In genomic region chr4:151051162-151051561, GRCm38 (mm10) we compare ENCODE assay signal across 42 mouse cellular contexts. TPM values are rescaled to one million over a fixed set of nuclear protein-coding genes. Genes with fewer than 3 reads are reported as not detected.
A peak's percentile ranks its signal among the peaks of the same experiment; 100 is the strongest.
DNase-seq lines count a peak whose midpoint lies in the region; ATAC-seq and TF ChIP-seq lines count a peak whose summit lies in the region.
"Had no signal": no experiment of that assay in that cellular context is flagged by ENCODE, and none has a peak within 500 bp of the region (broad histone marks: within the 10 kb centered on the region; RNA-seq: fewer than 3 reads in every experiment).

No protein-coding gene starts in this region.

- H3ac ChIP-seq in myocyte (ENCODE audit: control insufficient read depth, insufficient read length), result no peak overlapping the region

- H3K36me3 ChIP-seq in myocyte (ENCODE audit: control insufficient read depth, insufficient read depth), result peaks cover 27% of the 10 kb centered on the region

- no peak overlapping the region for H3K4me3 ChIP-seq in layer of hippocampus, adult 2 months
- H3K4me3 ChIP-seq in myocyte, result no peak overlapping the region
- H3K4me3 ChIP-seq: embryonic facial prominence, embryonic 10.5 days; embryonic facial prominence, embryonic 15.5 days; heart, embryonic 10.5 days; heart, embryonic 15.5 days; hindbrain, embryonic 12.5 days; left cerebral cortex, adult 2 months; limb, embryonic 13.5 days; liver, embryonic 13.5 days; midbrain, embryonic 12.5 days; neural tube, embryonic 15.5 days had no signal

- peak overlapping the region; percentile 36 for H3K4me2 ChIP-seq in myocyte (ENCODE audit: low read depth)
- H3K4me2 ChIP-seq: embryonic facial prominence, embryonic 15.5 days; heart, embryonic 15.5 days; hindbrain, embryonic 12.5 days; limb, embryonic 13.5 days; liver, embryonic 13.5 days; midbrain, embryonic 12.5 days; neural tube, embryonic 15.5 days had no signal

- H3K27ac ChIP-seq in layer of hippocampus, adult 2 months, result 0 out of 2 replicates have a peak overlapping the region, but pooled peaks have one; percentile 2
- H3K27ac ChIP-seq: embryonic facial prominence, embryonic 10.5 days; embryonic facial prominence, embryonic 15.5 days; heart, embryonic 10.5 days; heart, embryonic 15.5 days; hindbrain, embryonic 12.5 days; left cerebral cortex, adult 2 months; limb, embryonic 13.5 days; liver, embryonic 13.5 days; midbrain, embryonic 12.5 days; neural tube, embryonic 15.5 days had no signal

- TF ChIP-seq CTCF in layer of hippocampus, adult 2 months (conservative IDR thresholded peaks at IDR 0.05), result no peak

- peaks cover 24% of the 10 kb centered on the region for H3K79me2 ChIP-seq in myocyte (ENCODE audit: control insufficient read depth, insufficient read depth)

- no peaks in the 10 kb centered on the region for H3K27me3 ChIP-seq in myocyte (ENCODE audit: control insufficient read depth, insufficient read depth, insufficient read length)
- H3K27me3 ChIP-seq: embryonic facial prominence, embryonic 15.5 days; heart, embryonic 15.5 days; hindbrain, embryonic 12.5 days; limb, embryonic 13.5 days; liver, embryonic 13.5 days; midbrain, embryonic 12.5 days; neural tube, embryonic 15.5 days; Patski had no signal

- peak; percentile 68 for ATAC-seq in CD4-positive, CD25-positive, alpha-beta regulatory T cell, adult 4 months
- peak; percentile 45 for ATAC-seq in common myeloid progenitor, adult 5-6 weeks (replicated peaks; ENCODE audit: low read depth, poor library complexity, severe bottlenecking)
- ATAC-seq: forebrain, embryonic 14.5 days; intestine, postnatal 0 days; Patski had no signal

- no peak for DNase-seq in layer of hippocampus, adult 2 months (ENCODE audit: low spot score in 2 of 2)
- no peak for DNase-seq in layer of hippocampus, postnatal 10 days (ENCODE audit: low spot score in 2 of 2)
- no peak for DNase-seq in ovary, postnatal 36 days (ENCODE audit: low spot score)
- DNase-seq in testis, postnatal 10 days (ENCODE audit: low spot score), result no peak
- DNase-seq in embryo, embryonic 11 days, result no peak
- DNase-seq: adrenal gland, postnatal 14 days; cerebellum, adult 18-20 months; cerebellum, postnatal 10 days; heart, postnatal 36 days; kidney, postnatal 14 days; liver, embryonic 13.5 days; lung, adult 18-20 months; lung, postnatal 14 days; thymus, postnatal 14 days had no signal

- no peak for TF ChIP-seq POLR2A in myocyte (IDR thresholded peaks at IDR 0.05; ENCODE audit: insufficient read length, low read depth)

TF ChIP-seq in myocyte, 11 proteins besides CTCF, POLR2A, EP300 and RAD21:
- TF ChIP-seq USF1 (IDR thresholded peaks at IDR 0.05; ENCODE audit: low read depth) (no peak), CEBPB (IDR thresholded peaks at IDR 0.05; ENCODE audit: insufficient read depth, poor library complexity, severe bottlenecking) (no peak), TCF3 (IDR thresholded peaks at IDR 0.05; ENCODE audit: insufficient read length, low read depth) (no peak), SRF (IDR thresholded peaks at IDR 0.05; ENCODE audit: control insufficient read depth, insufficient read length, low read depth) (no peak), REST (IDR thresholded peaks at IDR 0.05; ENCODE audit: insufficient read depth, insufficient read length) (no peak), MYOG (IDR thresholded peaks at IDR 0.05; ENCODE audit: control insufficient read depth in 1 of 3, insufficient read depth in 1 of 3, insufficient read length in 2 of 3, low read depth in 2 of 3) (no peak), POLR2AphosphoS2 (IDR thresholded peaks at IDR 0.05; ENCODE audit: insufficient read length, low read depth) (no peak), MAX (IDR thresholded peaks at IDR 0.05; ENCODE audit: low read depth) (no peak), MYOD1 (IDR thresholded peaks at IDR 0.05; ENCODE audit: control insufficient read depth in 1 of 3, insufficient read length in 2 of 3, low read depth in 2 of 3) (no peak), E2F4 (IDR thresholded peaks at IDR 0.05; ENCODE audit: insufficient read depth) (no peak), TCF12 (IDR thresholded peaks at IDR 0.05; ENCODE audit: insufficient read depth, poor library complexity, severe bottlenecking) (no peak)

RNA-seq across cellular contexts. Expression of gene Vamp3, which starts 6.6 kb away (rescaled TPM):
- 10 to 100 TPM; 27.3 to 31.3 TPM for total RNA-seq in layer of hippocampus, adult 2 months (2021)
- total RNA-seq in layer of hippocampus, postnatal 10 days (2021), result 10 to 100 TPM; 33.0 to 35.5 TPM
- 10 to 100 TPM; 41.7 to 53.2 TPM for polyA plus RNA-seq in CD4-positive, CD25-positive, alpha-beta regulatory T cell, adult 4 months (2017; shearing (Covaris generic))
- 66.4 and 80.9 TPM in 2 replicates for total RNA-seq in common myeloid progenitor, adult 5-6 weeks (2017)
- 58.2 TPM for polyA plus RNA-seq in myocyte (2012; fragmentation: generic; extraction: Trizol)

RNA-seq across cellular contexts. Expression of gene Per3, which starts 6.7 kb away (rescaled TPM):
- total RNA-seq in layer of hippocampus, adult 2 months (2021), result 10 to 100 TPM; 31.6 to 35.6 TPM
- total RNA-seq in layer of hippocampus, postnatal 10 days (2021), result 10 to 100 TPM; 13.2 to 15.2 TPM
- 1 to 10 TPM; 4.7 to 5.2 TPM for polyA plus RNA-seq in CD4-positive, CD25-positive, alpha-beta regulatory T cell, adult 4 months (2017; shearing (Covaris generic))
- total RNA-seq in common myeloid progenitor, adult 5-6 weeks (2017), result 3.7 and 4.8 TPM in 2 replicates
- polyA plus RNA-seq in myocyte (2012; fragmentation: generic; extraction: Trizol), result 2.1 TPM

RNA-seq across cellular contexts. Expression of gene Gm13090, which starts 38.2 kb away (rescaled TPM):
- not detected for total RNA-seq in layer of hippocampus, adult 2 months (2021)
- not detected for total RNA-seq in layer of hippocampus, postnatal 10 days (2021)
- polyA plus RNA-seq in CD4-positive, CD25-positive, alpha-beta regulatory T cell, adult 4 months (2017; shearing (Covaris generic)), result not detected
- not detected in 2 replicates for total RNA-seq in common myeloid progenitor, adult 5-6 weeks (2017)
- polyA plus RNA-seq in myocyte (2012; fragmentation: generic; extraction: Trizol), result not detected
- total RNA-seq: adrenal gland, postnatal 14 days; gastrocnemius, adult 8-10 months; heart, postnatal 36 days; layer of hippocampus, postnatal 14 days; left cerebral cortex, adult 2 months; left cerebral cortex, postnatal 36 days; MEL had no signal
- polyA plus RNA-seq: brain, embryonic 14.5 days; C2C12; cortical plate, adult 2 months; embryonic facial prominence, embryonic 10.5 days; embryonic facial prominence, embryonic 15.5 days; forebrain, embryonic 14.5 days; frontal cortex, adult 2 months; gonadal fat pad, adult 2 months; heart, embryonic 10.5 days; heart, embryonic 15.5 days; hindbrain, embryonic 12.5 days; intestine, postnatal 0 days; kidney, embryonic 14.5 days; limb, embryonic 13.5 days; liver, embryonic 13.5 days; midbrain, embryonic 12.5 days; neural tube, embryonic 15.5 days; Patski; testis, adult 2 months; urinary bladder, adult 2 months had no signal

RNA-seq across cellular contexts. Expression of gene Uts2, which starts 54.3 kb away (rescaled TPM):
- total RNA-seq in layer of hippocampus, adult 2 months (2021), result not detected
- total RNA-seq in layer of hippocampus, postnatal 10 days (2021), result not detected
- not detected for polyA plus RNA-seq in CD4-positive, CD25-positive, alpha-beta regulatory T cell, adult 4 months (2017; shearing (Covaris generic))
- not detected in 2 replicates for total RNA-seq in common myeloid progenitor, adult 5-6 weeks (2017)
- polyA plus RNA-seq in myocyte (2012; fragmentation: generic; extraction: Trizol), result not detected
- total RNA-seq: adrenal gland, postnatal 14 days; gastrocnemius, adult 8-10 months; heart, postnatal 36 days; layer of hippocampus, postnatal 14 days; left cerebral cortex, adult 2 months; left cerebral cortex, postnatal 36 days; MEL had no signal
- polyA plus RNA-seq: brain, embryonic 14.5 days; C2C12; cortical plate, adult 2 months; embryonic facial prominence, embryonic 10.5 days; embryonic facial prominence, embryonic 15.5 days; forebrain, embryonic 14.5 days; frontal cortex, adult 2 months; gonadal fat pad, adult 2 months; heart, embryonic 10.5 days; heart, embryonic 15.5 days; hindbrain, embryonic 12.5 days; intestine, postnatal 0 days; kidney, embryonic 14.5 days; limb, embryonic 13.5 days; liver, embryonic 13.5 days; midbrain, embryonic 12.5 days; Patski; stomach, embryonic 14.5 days; testis, adult 2 months; urinary bladder, adult 2 months had no signal
